Mouse (Mus musculus) left cerebral cortex, adult 11 months (tissue): Measurements from ENCODE around the gene Dennd2a.
A peak's percentile ranks its signal among the peaks of the same experiment; 100 is the strongest.

ENCODE experiments used
- DNase-seq: peaks from one replicate; pipeline ENCODE4 v3.0.0; 2022; ENCODE audit warnings: low spot score

Gene Dennd2a

DNA sequence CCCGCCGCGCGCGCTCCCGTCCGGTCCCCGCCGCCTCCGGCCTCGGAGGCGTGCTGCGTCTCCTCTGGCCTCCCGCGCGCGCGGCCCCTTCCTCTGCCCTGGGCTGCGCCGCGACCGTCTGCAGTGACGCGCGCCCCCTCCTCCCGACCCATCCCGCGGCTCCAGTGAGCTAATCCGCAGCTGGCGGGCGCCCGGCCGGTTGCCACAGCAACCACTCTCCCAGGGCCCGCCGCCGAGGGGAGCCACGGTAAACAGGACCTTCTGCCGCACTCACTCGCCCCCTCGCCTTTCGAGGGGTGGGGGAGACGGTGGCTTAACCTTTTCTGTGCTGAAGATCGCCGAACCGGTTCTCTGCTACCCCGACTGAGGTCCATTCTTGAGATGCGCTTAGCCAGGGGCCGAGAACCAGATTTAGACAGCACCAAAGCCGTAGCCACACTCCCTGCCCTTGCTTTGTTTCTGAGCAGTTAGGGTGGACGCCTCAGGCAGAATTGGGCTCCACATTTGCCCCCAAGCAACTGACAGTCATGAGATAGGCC lies at the start of gene Dennd2a:
Gene Dennd2a (minus strand): TSS at position 145 of the 539 bp plus-strand sequence.
- peak; percentile 65 for DNase-seq

DNA sequence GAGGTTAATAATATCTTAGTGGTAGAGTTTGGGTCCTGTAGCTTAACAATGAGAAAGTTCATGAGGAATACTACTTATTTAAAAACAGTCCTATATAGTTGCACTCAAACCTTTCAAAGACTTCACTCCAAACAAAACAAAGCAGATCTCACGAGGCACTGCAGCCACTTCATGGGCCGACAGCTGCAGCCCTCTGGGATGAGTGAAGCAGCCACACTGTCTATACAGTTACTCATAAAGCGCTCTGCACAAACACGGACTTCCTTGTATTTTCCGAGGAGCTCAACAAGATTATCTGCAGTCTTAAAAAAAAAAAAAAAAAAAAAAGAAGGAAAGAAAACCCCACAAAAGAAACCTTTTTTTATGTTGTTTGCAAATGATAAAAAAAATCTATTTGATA lies 49.7 kb upstream of the Dennd2a start:
- no peak for DNase-seq

DNA sequence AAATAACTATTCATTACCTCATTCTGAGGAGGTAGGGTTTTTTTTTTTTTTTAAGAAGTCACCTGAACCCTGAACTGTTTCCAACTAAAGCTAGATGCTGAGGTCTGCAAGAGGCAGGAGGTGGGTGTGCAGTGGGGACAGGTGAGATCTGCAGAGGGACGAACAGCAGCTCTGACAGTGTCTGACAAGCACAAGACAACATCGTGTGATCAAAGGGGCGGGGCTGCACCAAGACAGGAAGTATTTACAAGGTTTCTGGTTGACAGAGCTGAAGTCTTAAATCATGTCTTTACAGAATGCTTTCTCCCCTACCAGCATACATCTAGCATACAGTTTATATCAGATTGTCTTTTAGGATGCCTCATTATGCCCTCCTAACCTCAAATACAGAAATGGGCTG lies 49.2 kb upstream of the Dennd2a start:
- no peak for DNase-seq

DNA sequence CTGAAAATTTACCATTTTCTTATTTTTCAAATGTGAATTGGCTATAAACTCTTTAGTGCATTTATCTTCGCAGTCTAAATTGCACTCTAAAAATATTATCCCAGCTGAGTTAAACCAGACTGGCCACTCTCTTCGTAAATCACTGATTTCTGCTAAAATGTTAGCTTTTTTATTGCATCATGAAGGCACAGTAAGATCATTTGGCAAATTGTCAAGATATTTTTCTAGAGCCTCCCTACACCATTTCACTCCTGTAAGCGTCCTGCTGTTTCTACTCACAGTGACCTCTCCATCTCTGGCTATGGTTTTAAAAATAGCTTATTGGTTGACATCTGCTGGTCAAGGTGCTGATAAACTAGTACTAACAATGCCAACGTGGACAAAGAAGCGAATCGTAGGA lies 48.4 kb upstream of the Dennd2a start:
- DNase-seq, result no peak

DNA sequence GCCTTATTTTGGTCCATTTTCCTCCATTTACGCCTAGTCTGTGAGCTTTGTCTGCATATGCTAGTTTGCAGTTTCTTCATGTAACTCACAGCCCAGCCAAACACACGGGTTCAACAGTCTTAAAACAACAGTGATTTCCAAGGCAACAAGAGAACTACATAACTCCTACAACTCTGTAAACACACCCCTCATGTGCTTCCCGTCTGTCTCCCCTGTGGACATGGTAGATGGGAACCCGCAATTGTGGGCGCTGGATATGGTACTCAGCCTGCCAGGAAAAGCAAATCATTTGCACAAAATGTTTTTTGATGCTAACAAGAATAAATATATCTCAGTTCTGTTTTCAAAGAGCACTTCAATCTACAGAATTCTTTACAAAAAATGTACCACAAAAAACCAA lies 46.9 kb upstream of the Dennd2a start:
- no peak for DNase-seq

DNA sequence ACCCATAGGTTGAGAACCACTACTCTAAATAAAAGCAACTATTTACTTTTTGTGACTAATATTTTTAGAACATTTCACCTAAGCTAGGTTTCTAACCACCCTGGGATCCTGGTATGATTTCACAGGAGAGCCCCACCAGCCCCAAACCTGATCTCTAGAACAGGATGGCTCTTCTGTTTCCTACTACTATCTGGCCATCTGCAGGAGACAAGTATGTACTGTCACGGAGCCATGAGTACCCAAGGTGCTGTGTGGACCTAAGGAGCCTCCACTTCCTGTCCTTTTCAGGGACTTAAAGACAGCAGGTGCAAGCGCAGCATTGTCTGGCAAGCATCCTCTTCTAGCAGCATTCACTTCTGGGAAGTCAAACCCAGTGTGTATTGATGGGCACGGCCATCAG lies 44.2 kb upstream of the Dennd2a start:
- no peak for DNase-seq

DNA sequence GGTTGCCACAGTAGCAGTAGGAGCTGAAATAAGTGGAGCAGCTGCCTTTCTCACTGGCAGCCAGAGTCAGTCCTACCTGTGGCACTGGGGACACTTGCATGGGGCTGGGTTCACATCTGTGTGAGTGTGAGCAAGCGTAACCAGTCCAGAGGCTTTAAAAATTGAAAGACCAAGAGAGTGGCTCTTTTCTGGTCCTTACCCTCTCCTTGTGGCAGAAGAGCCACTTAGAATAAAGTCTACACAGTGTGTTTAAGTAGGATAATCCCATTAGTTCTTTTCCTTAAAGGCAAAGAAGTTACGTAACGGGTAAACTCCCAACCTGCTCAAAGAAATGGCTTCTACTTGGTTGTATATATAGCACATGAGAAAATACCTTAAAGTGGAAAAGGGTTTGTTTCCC lies 43.2 kb upstream of the Dennd2a start:
- DNase-seq, result no peak

DNA sequence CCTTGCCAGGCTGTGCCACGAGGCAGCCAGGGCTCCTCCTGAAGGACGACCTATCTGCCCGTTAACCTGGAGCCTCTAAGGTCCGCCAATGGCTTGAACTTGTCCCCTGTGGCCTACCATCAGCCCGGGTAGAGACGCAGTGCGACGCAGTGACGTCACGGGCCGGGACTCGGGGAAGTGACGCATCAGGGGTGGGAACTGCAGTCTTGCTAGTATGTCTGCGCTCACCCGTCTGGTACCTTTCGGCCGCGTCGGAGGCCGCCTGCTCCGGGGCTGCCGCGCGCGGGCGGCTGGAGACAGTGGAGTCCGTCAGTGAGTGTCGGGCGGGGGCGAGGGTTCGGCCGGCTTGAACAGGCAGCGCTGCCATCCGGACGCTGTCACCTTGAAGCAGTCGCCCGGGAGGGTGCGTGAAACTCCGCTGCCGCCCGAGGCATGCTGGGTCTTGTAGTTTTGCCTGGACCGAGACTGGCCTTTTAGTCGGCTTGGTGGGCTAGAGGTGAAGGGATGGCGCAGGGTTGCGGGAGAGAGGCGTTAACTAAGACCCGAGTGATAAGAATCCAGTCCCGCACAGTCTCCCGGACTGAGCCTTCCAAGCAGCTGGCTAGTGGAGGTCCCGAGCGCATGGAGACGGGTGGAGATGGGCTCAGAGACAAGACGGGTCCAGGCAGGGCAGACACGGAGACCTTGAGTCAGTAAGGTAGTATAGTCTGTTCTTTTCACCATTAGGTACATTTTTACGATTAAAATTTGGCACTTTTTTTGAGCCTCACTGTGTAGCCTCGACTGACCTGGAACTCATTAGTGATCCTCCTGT lies 34.9 kb upstream of the Dennd2a start, which contains the start of gene Ndufb2:
Gene Ndufb2 (plus strand): TSS at position 174 of the 814 bp plus-strand sequence.
- peak; percentile 94 for DNase-seq

DNA sequence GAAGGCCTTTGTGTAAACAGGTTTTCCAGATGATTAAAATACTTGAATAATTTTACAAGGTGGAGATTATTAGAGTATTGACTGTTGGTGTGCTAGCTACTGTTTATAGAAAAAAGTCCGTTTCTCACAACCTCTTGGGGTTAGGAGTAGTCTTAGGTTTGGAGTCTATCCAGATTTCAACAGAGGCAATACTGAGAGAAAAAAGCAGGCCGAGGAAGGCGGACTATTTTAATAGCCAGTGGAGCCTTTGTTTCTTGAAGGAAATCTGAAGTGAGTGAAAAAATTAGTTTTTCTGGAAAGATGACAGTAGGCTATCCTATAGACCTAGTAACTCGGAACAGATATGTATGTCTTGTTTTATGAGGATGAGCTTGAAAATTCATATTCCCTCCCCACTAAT lies 33.8 kb upstream of the Dennd2a start:
- DNase-seq, result no peak

DNA sequence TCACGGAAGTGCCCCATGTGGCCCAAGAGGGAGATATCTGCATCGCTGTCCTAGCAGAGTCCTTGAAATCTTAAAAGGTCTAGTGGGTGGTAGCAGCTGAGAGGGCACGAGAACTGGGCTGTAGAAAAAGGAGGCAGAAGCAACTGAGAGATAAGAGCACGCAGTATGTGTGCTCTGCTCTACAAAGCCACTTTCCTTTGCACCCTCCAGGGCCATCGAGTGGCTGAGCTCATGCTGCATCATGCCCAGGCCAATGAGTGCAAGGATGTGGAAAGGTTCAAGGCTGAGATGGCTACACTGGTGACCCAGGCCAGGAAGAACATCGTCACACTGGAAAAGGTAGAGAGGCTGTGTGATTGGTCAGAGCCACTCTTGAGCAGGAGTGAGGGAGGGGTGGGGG lies 27.9 kb upstream of the Dennd2a start, which contains the start of gene Gm42420:
Gene Gm42420 (plus strand): TSS at position 237 of the 400 bp plus-strand sequence.
- DNase-seq, result no peak

DNA sequence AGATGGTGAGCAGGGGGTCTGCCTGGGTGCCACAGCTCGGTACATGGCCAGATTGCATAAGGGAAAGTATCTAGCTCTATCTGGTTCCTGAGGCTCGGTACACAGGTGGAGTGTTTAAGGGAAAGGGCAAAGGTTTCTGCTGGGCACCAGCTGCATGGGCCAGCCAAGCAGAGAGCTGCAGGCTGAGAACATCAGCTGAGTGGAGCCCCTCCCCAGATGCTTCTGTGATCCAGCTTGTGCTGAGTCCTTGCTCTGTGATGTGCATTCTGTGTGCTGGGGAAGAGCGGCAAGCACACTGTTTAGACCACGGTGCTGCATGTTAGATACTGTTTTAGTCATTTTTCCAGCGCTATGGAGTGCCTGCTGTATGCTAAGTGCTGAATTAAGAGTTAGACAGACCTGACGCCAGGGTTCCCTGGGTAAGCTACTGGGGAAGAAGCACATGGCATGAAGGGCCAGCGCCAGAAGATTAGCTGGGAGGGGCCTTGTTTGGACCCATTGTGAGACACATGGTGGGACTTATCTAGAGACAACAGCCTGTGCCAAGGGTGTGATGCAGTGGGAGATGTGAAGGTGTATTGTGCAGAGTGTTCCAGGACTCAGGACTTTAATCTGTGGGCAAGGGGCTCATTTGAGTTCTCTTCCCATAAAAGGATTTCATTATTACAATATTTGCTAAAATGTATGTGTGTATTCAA lies 23.6 kb upstream of the Dennd2a start:
- no peak for DNase-seq

DNA sequence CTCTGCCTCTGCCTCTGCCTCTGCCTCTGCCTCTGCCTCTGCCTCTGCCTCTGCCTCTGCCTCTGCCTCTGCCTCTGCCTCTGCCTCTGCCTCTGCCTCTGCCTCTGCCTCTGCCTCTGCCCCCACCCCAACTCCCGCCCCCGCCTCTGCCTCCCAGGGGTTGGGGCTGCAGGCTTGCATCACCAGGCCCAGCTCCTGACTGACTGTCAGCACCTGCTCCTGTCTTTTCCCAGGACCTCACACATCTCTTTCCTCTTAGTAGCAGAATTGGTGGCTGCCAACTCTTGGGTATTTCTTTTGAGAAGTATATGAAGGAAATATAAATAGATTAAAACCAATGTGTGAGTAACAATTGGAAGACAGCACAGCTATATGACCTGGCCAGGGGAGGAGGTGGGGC lies 22.9 kb upstream of the Dennd2a start:
- no peak for DNase-seq

DNA sequence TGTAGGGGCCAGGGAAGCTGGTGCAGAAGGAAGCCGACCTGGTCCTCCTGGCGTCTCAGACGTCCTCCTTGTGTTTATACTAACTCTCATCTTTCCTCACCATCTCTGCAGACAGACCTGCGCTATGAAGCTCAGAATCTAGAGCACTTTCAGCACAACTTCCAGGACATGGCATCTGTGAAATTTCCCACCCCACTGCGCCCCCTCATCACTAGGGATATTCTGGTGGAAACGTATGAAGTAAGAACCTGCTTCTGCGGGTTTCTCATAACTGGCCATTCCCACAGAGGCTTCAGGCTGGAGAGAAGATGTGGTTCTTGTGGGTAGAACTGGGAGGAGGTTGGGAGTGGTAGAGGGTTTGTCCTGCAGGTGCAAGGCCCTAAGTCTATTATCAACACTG lies 21.9 kb upstream of the Dennd2a start:
- DNase-seq, result no peak

DNA sequence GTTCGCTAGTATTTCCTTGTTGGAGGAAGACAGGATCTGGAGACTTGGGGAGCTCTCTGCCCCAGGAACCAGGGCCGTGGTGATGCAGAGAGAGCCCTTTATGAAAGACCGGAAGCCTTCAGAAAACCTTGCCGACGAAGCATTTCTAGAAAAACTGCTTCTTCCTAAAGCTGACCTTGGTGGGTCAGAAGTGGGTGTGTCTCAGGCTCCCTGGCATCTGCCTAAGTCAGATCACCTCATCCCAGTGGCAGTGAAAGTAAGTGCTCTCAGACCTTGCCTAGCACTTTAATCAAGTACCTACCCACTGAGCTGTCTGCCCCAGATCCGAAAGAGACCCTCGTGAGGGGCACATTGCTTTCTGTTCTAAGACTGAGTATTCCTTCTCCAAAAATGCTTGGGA lies 17.3 kb upstream of the Dennd2a start:
- no peak for DNase-seq

DNA sequence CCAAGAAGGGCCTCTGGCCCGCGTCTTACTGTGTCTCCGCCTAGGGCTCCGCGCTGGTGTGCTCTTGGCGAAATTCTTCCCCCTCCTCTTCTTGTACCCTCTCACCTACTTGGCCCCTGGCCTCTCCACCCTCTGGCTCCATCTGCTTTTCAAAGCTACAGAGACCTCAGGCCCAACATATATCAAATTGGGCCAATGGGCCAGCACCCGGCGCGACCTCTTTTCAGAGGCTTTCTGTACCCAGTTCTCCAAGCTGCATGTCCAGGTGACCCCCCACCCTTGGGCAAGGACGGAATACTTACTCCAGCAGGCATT lies 16.8 kb upstream of the Dennd2a start:
- no peak for DNase-seq

DNA sequence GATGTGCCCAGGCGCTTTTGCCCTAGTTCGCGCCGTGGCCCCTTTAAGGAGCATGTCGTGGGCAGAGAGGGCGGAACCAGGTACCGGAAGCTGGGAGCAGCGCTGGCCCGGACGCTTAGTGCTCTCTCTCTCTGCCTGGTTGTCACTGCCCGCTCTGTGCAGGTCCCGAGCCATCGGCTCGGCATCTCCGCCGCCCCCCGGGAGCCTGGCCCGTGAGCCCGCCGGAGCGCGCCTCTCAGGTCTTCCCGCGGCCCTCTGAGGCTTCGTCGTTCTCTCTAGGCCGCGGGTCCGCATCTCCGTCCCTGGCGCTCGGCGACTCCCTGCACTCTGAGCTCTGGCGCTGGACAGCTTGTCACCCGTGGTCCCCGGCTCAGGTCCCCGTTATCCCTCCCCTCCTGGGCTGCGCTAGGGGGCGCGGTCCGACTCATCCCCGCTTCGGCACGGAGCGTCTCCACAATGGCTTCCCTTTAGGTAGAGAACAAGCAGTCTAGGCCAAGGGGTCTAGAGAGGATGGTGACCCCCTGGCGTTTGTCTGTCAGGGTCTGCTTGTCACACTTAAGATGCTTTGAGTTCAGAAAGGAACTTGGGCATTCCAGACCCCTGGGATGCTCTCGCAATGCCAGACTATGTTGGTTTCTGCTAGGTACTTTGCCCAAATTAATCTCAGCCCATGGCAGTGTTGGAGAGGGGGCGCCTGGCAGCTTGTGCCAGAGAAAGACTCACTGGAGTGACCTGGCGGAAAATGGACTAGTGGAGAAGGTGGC lies 16.3 kb upstream of the Dennd2a start, which contains the start of gene Adck2:
Gene Adck2 (plus strand): TSS at position 83 of the 764 bp plus-strand sequence.
- peak; percentile 53 for DNase-seq

DNA sequence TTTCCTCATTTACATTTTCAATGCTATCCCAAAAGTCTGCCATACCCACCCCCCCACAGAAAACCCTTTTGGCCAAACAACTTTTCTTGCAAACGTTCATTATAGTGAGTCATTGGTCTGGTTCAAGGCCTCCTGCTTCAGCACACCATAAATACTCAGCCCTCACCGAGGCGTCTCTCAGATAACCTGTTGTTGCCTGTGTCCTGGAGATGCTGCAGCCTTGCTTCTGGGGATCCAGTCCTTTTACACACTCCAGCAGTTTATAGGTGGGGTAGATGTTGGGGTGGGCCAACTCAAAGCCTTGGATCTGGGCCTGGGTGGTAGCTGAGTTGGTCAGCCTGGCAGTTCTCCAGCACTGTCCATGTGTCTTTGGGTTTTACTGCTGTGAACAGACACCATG lies 12.8 kb upstream of the Dennd2a start:
- no peak for DNase-seq

DNA sequence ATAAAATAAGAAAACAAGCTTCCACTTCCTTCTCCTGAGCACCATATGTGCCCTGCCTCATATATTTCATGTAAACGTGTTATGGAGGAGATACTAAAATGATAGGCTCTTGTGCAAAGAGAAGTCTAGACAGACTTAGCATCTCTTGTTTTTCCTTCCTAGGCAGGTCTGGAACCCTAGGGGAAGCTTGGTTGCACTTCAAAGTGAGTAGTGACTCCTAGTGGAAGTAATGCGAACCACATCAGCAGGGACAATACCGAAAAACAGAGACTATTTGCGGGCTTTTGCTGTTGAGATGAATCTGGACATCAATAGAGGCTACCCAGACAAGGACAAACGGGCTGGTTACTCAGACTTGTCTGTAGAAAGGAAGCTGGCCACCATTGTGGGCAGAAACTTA lies 9.9 kb upstream of the Dennd2a start:
- DNase-seq, result no peak

DNA sequence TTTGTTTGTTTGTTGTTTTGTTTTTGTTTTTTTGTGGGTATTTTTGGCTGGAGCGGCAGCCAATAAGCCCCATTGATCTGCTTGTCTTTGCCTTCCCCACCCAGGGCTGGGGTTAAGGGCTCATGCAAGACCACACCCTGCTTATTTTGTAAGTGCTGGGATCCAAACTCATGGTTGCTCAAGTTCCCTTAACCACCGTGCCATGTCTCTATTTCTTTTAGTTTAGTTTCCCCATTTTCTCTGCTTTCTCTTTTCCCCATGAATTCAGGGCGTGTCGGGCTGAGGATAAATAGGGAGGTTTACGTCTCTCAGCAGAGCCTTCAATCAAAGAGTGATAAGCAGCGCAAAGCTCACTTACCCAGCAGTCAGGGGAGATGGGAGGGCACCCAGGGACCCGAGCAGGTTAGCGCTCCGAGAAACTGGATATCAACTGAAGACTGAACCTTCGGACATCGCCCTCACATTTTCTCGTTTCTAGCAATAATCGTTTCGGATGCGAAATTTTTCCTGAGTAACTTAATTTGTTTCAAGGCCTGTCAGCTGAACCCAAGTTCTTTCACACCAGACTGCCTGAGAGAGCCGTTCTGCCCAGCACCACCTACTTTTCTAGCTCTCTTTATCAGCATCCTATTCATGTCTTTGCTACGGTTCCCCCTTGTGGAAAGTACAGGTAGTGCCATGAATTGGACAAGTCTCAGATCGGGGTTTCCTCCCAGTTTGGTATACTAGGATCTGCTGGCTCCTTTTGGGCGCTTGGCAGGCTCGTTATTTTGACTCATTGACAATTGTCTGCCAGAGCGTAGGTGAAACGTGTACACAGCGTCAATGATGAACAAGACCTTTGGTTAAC lies 4.7 kb upstream of the Dennd2a start:
- DNase-seq, result peak; percentile 89

DNA sequence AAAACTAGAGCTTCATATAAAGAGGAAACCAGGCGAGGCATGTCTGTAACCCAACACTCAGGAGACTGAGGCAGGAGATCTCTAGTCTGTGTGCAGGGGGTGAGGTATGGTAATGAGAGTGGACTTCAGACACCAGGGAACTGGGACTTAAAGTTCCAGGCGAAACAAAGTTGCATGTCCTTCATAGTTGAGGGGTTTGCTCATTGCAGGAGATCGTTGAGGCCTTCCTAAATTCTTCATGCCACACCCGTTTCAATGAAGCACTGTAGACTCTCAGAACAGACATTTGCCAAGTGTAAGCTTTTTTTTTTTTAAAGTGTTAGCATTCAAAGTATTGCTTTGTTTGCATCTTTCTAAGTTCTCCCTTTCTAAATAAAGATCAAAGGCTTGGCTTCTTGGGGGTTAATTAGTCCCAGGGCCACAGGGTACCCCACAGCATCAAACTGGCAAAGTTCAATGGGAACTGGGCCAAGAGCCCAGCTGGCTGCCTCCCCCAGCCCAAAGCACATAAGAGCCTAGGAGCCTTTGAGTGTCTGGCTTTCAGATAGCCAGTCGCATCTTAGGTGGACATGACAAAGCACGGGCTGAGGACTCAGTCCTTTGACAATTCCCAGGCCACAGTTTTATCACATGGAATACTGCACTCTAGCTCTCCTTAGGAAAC lies 1.7 kb upstream of the Dennd2a start:
- DNase-seq, result no peak
